Mouse (Mus musculus) hindbrain, embryonic 11.5 days (tissue): ENCODE results near the gene Iqch. TPM values are rescaled to one million over a fixed set of nuclear protein-coding genes. Genes with fewer than 3 reads are reported as not detected.

ENCODE experiments used
- ATAC-seq: fragments of 200-750 bp; cut with Nextera tagmentation; 2 replicates; pipeline ENCODE4 v1.8.0; 2017; ENCODE audit warnings: mild to moderate bottlenecking, moderate TSS enrichment, moderate library complexity; ENCODE audit not compliant: low FRiP score
- DNase-seq: peaks from one replicate; pipeline ENCODE4 v3.0.0-alpha.2; 2015; ENCODE audit warnings: low spot score
- H3K27ac ChIP-seq: fragments of 300-500 bp; sonication (generic); 2 replicates; pipeline ENCODE4 v1.5.1; 2014; ENCODE audit warnings: mild to moderate bottlenecking, low read depth, low read length
- H3K27me3 ChIP-seq: fragments of 300-500 bp; sonication (generic); 2 replicates; pipeline ENCODE4 v1.6.1; 2014; ENCODE audit warnings: mild to moderate bottlenecking, low read length, moderate library complexity, mixed read lengths; ENCODE audit not compliant: control insufficient read depth, insufficient read depth
- H3K36me3 ChIP-seq: fragments of 300-500 bp; sonication (generic); 2 replicates; pipeline ENCODE4 v1.6.1; 2014; ENCODE audit warnings: mild to moderate bottlenecking, low read length, moderate library complexity, mixed read lengths; ENCODE audit not compliant: control insufficient read depth, insufficient read depth
- H3K4me1 ChIP-seq: fragments of 300-500 bp; sonication (generic); replicated peaks from 2 replicates; pipeline ENCODE4 v1.6.1; 2014; ENCODE audit warnings: low read length, mixed read lengths; ENCODE audit not compliant: control insufficient read depth, insufficient read depth
- H3K4me2 ChIP-seq: fragments of 300-500 bp; sonication (generic); replicated peaks from 2 replicates; pipeline ENCODE4 v1.6.1; 2014; ENCODE audit warnings: mild to moderate bottlenecking, low read depth, low read length
- H3K4me3 ChIP-seq: fragments of 300-500 bp; sonication (generic); 2 replicates; pipeline ENCODE4 v1.5.1; 2014; ENCODE audit warnings: low read depth, low read length
- H3K9ac ChIP-seq: fragments of 300-500 bp; sonication (generic); 2 replicates; pipeline ENCODE4 v1.6.1; 2014; ENCODE audit warnings: low read depth, low read length
- H3K9me3 ChIP-seq: fragments of 300-500 bp; sonication (generic); 2 replicates; pipeline ENCODE4 v1.6.1; 2016; ENCODE audit warnings: low read length; ENCODE audit not compliant: control insufficient read depth
- WGBS: fragments of 180-500 bp; shearing (Covaris S2); extraction: QIAGEN DNeasy Blood & Tissue Kit; methylation state at CpG from one replicate; pipeline ENCODE4 v1.1.7; 2014; 5-methylcytosine and 5-hydroxymethylcytosine counted together
- polyA plus RNA-seq: library from polyadenylated mRNA; unstranded; fragments of >200 nt; fragmentation: Nextera tagmentation; extraction: Ambion mirVana; gene quantifications from 2 replicates; pipeline ENCODE4 v1.2.1, GENCODE M21; 2014

Iqch gene
- polyA plus RNA-seq, 1 experiment from 2014 or later, result 0.32 TPM

DNA sequence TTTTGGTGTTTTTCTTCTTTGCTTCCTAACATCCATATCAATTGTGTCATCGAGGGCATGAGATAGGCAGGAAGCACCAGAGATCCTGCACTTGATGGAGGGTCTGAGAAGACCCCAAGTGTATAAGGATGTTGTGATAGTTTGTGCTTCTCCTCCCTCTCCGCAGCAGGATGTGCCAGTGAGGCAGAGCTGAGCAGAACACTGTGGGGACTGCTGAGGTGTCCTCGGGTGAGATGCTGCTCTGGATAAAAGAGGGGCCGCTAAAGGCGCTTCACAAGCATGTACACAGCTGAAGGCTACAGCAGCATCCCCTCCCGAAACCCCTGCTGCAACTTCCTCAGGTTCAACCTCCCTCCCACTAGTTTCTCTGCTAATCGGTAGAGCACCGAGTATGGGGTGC, 95.2 kb downstream of the Iqch start:
- Histone ChIP-seq H3K9ac (no peak overlapping the region), H3K9me3 (no peaks in the 10 kb centered on the region), H3K27me3 (no peaks in the 10 kb centered on the region), H3K36me3 (no peaks in the 10 kb centered on the region), H3K4me2 (no peak overlapping the region), H3K4me1 (no peaks in the 10 kb centered on the region), H3K4me3 (no peak overlapping the region), H3K27ac (no peak overlapping the region)
- DNase-seq, result no peak
- WGBS, result 74% methylated on average over 8 of the region's 8 CpGs
- no peak for ATAC-seq

- H3K4me2 ChIP-seq, result no peak overlapping the region
- no peak overlapping the region for H3K27ac ChIP-seq
- 67% methylated on average over 2 of the region's 2 CpGs for WGBS
- no peak overlapping the region for H3K4me3 ChIP-seq
- H3K27me3 ChIP-seq, result no peaks in the 10 kb centered on the region
- no peaks in the 10 kb centered on the region for H3K9me3 ChIP-seq
- no peak overlapping the region for H3K9ac ChIP-seq
- H3K36me3 ChIP-seq, result no peaks in the 10 kb centered on the region
- ATAC-seq, result no peak
- no peaks in the 10 kb centered on the region for H3K4me1 ChIP-seq
- no peak for DNase-seq
Measured at GRCm38 (mm10) chr9:63503890-63504289, 98.4 kb downstream of the Iqch start.

DNA sequence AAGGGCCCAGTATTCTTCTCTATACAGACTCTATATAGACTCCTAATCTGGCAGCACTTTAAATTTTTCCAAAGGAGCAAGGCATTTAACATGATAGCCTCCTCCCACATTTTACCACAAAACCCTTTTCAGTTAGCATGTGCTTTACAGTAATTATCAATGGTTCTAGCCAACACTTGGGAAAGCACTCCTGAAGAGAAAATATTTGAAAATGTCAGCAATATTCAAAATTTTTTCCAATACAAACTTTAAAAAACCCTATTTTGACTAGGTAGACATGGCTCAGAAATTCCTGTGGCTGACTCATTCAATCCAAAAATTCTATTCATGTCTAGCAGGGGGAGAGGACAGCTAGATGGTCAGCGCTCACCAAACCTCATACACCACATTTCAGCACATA, 100.8 kb downstream of the Iqch start:
- no peak overlapping the region for H3K27ac ChIP-seq
- H3K36me3 ChIP-seq, result no peaks in the 10 kb centered on the region
- H3K9ac ChIP-seq, result no peak overlapping the region
- ATAC-seq (no peak), DNase-seq (no peak)
- H3K27me3 ChIP-seq, result no peaks in the 10 kb centered on the region
- 92% methylated on average over 1 of the region's 1 CpGs for WGBS
- no peak overlapping the region for H3K4me2 ChIP-seq
- no peaks in the 10 kb centered on the region for H3K4me1 ChIP-seq
- H3K9me3 ChIP-seq, result no peaks in the 10 kb centered on the region
- H3K4me3 ChIP-seq, result no peak overlapping the region

GRCm38 (mm10) chr9:63499912-63500311, 102.4 kb downstream of the Iqch start:
- Histone ChIP-seq H3K4me3 (no peak overlapping the region), H3K36me3 (no peaks in the 10 kb centered on the region), H3K4me1 (no peaks in the 10 kb centered on the region), H3K27me3 (no peaks in the 10 kb centered on the region), H3K27ac (no peak overlapping the region), H3K9me3 (no peaks in the 10 kb centered on the region), H3K9ac (no peak overlapping the region), H3K4me2 (no peak overlapping the region)
- no peak for DNase-seq
- no peak for ATAC-seq
- WGBS, result 87% methylated on average over 8 of the region's 8 CpGs

- ATAC-seq (no peak), DNase-seq (no peak)
- Histone ChIP-seq H3K36me3 (no peaks in the 10 kb centered on the region), H3K4me2 (no peak overlapping the region), H3K27me3 (no peaks in the 10 kb centered on the region; the same call in 1 of the 2 replicates), H3K27ac (no peak overlapping the region), H3K9me3 (no peaks in the 10 kb centered on the region), H3K4me3 (no peak overlapping the region), H3K4me1 (no peaks in the 10 kb centered on the region), H3K9ac (no peak overlapping the region)
- WGBS, result 90% methylated on average over 2 of the region's 2 CpGs
Measured at GRCm38 (mm10) chr9:63495786-63496185, 106.5 kb downstream of the Iqch start.

GRCm38 (mm10) chr9:63493746-63494145, 108.5 kb downstream of the Iqch start:
- no peak overlapping the region for H3K27ac ChIP-seq
- H3K9ac ChIP-seq, result no peak overlapping the region
- H3K4me2 ChIP-seq, result no peak overlapping the region
- H3K4me1 ChIP-seq, result no peaks in the 10 kb centered on the region
- H3K36me3 ChIP-seq, result no peaks in the 10 kb centered on the region
- H3K27me3 ChIP-seq, result no peaks in the 10 kb centered on the region; the same call in 1 of the 2 replicates
- ATAC-seq (no peak), DNase-seq (no peak)
- no peak overlapping the region for H3K4me3 ChIP-seq
- 90% methylated on average over 4 of the region's 4 CpGs for WGBS
- no peaks in the 10 kb centered on the region for H3K9me3 ChIP-seq

DNA sequence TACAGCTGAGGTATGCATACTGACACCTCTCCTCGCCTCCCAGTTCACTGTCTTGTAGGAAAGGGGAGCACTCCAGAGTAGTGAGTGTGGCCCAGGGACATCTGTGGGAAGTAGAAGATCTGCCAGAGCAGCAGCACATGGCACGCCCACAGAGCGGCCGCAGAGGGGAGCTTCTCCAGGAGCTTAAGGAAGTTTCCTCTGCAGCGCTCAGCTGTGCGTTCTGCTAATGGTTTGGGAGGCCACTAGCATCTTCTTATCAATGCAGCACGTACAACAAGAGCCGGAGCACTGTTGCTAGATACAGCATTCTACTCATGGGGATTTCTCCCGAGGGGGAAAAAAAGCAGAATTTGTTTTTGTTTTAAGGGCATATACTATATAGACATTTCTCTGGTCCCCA, 110.0 kb downstream of the Iqch start:
- H3K4me2 ChIP-seq, result no peak overlapping the region
- no peak for DNase-seq

DNA sequence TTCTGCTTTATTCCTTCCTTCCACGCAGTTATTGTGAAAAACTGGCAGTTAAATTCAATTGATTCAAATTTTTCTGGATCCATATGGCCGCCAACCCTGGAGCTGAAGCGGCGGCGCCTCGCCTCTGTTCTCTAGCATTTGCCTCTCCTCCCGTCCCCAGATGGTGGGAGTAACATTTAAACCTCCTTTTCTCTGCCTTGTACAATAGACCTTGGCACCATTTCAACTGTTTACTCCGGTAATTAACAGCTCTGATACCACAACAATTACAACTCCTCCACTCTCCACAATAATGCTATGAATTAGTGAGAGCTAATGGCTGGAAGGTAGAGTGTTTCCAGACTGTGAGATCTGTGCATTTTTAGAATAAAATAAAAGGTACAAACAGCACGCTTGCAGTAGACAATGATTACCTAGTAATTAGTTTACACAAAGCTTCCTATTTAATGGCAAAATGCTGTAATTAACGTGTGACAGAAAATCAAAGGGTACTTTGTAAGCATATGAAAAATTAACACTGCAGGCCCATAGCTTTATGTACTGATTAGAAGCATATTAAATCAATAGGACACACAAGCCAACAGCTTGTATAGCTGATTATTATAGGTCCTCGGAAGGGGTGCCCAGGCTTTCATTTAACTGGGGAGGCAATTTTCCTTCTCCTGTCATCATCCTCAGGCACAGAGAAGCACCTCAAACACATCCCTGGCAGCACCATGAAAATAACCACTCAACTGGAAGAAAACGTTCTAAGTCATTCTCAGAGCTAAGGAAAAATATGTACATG, 111.6 kb downstream of the Iqch start:
- Histone ChIP-seq H3K4me1 (no peaks in the 10 kb centered on the region), H3K27ac (no peak overlapping the region), H3K4me3 (no peak overlapping the region), H3K4me2 (no peak overlapping the region), H3K9me3 (no peaks in the 10 kb centered on the region), H3K36me3 (no peaks in the 10 kb centered on the region), H3K9ac (no peak overlapping the region), H3K27me3 (no peaks in the 10 kb centered on the region; the same call in 1 of the 2 replicates)
- DNase-seq (no peak), ATAC-seq (no peak)
- WGBS, result 64% methylated on average over 12 of the region's 12 CpGs

More for the DNA sequence above, 110.0 kb downstream of the Iqch start:
- H3K4me3 ChIP-seq, result no peak overlapping the region
- no peak for ATAC-seq
- no peaks in the 10 kb centered on the region for H3K4me1 ChIP-seq
- H3K9ac ChIP-seq, result no peak overlapping the region
- H3K27ac ChIP-seq, result no peak overlapping the region
- no peaks in the 10 kb centered on the region for H3K9me3 ChIP-seq
- 35% methylated on average over 9 of the region's 9 CpGs for WGBS
- no peaks in the 10 kb centered on the region for H3K36me3 ChIP-seq
- no peaks in the 10 kb centered on the region; the same call in 1 of the 2 replicates for H3K27me3 ChIP-seq

DNA sequence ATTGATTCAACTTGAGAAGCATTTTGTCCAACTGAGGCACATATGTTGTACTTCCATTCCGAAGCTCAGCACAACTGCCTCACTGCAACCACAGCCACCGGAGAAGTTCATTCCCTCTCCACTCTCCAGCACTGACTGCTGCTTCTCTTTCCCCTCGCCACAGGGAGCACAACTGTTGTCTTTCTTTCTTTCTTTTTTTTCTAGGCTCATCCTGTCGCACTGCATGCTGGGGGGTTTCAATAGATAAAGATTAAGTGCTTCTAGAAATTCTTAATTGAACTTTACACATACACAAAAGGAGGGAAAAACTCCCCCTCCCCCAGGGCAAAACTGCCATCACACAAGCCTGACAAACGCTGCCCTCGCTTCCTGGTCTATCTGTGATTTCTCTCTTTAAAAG, 113.1 kb downstream of the Iqch start:
- no peaks in the 10 kb centered on the region for H3K4me1 ChIP-seq
- no peak overlapping the region for H3K4me3 ChIP-seq
- no peak overlapping the region for H3K9ac ChIP-seq
- H3K36me3 ChIP-seq, result no peaks in the 10 kb centered on the region
- ATAC-seq (no peak), DNase-seq (no peak)
- H3K27ac ChIP-seq, result no peak overlapping the region
- H3K9me3 ChIP-seq, result no peaks in the 10 kb centered on the region
- WGBS, result 44% methylated on average over 6 of the region's 6 CpGs
- no peaks in the 10 kb centered on the region; the same call in 1 of the 2 replicates for H3K27me3 ChIP-seq
- no peak overlapping the region for H3K4me2 ChIP-seq
